Comparison of ENCODE assay signal across 8 mouse cellular contexts in genomic region chr8:121934506-121934905, GRCm38 (mm10). TPM values are rescaled to one million over a fixed set of nuclear protein-coding genes. Genes with fewer than 3 reads are reported as not detected.
DNase-seq lines count a peak whose midpoint lies in the region; ATAC-seq and TF ChIP-seq lines count a peak whose summit lies in the region.
"Had no signal": no experiment of that assay in that cellular context is flagged by ENCODE, and none has a peak within 500 bp of the region (broad histone marks: within the 10 kb centered on the region; RNA-seq: fewer than 3 reads in every experiment).

No protein-coding gene starts in this region.

- H3K27ac ChIP-seq in layer of hippocampus, adult 2 months = peak overlapping the region; percentile 77
- H3K27ac ChIP-seq in hindbrain, embryonic 14.5 days = peak overlapping the region; percentile 85
- H3K27ac ChIP-seq in midbrain, embryonic 10.5 days (replicated peaks) = peak overlapping the region; percentile 34
- no peak overlapping the region for H3K27ac ChIP-seq in intestine, embryonic 16.5 days (ENCODE audit: low read length)
- H3K27ac ChIP-seq: embryonic facial prominence, embryonic 15.5 days had no signal

- H3K9me3 ChIP-seq in hindbrain, embryonic 14.5 days (ENCODE audit: control insufficient read depth, low read length) = no peaks in the 10 kb centered on the region
- H3K9me3 ChIP-seq in midbrain, embryonic 10.5 days (replicated peaks) = no peaks in the 10 kb centered on the region
- H3K9me3 ChIP-seq in intestine, embryonic 16.5 days (ENCODE audit: control insufficient read depth, low read length) = no peaks in the 10 kb centered on the region
- H3K9me3 ChIP-seq: embryonic facial prominence, embryonic 15.5 days had no signal

- 39% methylated on average over 4 of the region's 4 CpGs for WGBS in hindbrain, embryonic 14.5 days
- 41% methylated on average over 4 of the region's 4 CpGs for WGBS in midbrain, embryonic 10.5 days
- WGBS in intestine, embryonic 16.5 days = 40% methylated on average over 4 of the region's 4 CpGs

- H3K4me1 ChIP-seq in hindbrain, embryonic 14.5 days (replicated peaks; ENCODE audit: control insufficient read depth, insufficient read depth, low read length) = peaks cover 22% of the 10 kb centered on the region
- H3K4me1 ChIP-seq in midbrain, embryonic 10.5 days = peaks cover 22% of the 10 kb centered on the region
- no peaks in the 10 kb centered on the region for H3K4me1 ChIP-seq in intestine, embryonic 16.5 days (ENCODE audit: control insufficient read depth, insufficient read depth, low read length)

- TF ChIP-seq CTCF in layer of hippocampus, adult 2 months (conservative IDR thresholded peaks at IDR 0.05) = peak; percentile 75

- H3K36me3 ChIP-seq in hindbrain, embryonic 14.5 days (replicated peaks; ENCODE audit: control insufficient read depth, insufficient read depth) = no peaks in the 10 kb centered on the region
- no peaks in the 10 kb centered on the region for H3K36me3 ChIP-seq in midbrain, embryonic 10.5 days
- no peaks in the 10 kb centered on the region for H3K36me3 ChIP-seq in intestine, embryonic 16.5 days (ENCODE audit: control insufficient read depth, insufficient read depth, low read length)
- H3K36me3 ChIP-seq: embryonic facial prominence, embryonic 15.5 days had no signal

- H3K4me2 ChIP-seq in hindbrain, embryonic 14.5 days (replicated peaks) = no peak overlapping the region
- no peak overlapping the region for H3K4me2 ChIP-seq in intestine, embryonic 16.5 days (ENCODE audit: low read depth, low read length)
- H3K4me2 ChIP-seq: embryonic facial prominence, embryonic 15.5 days had no signal

- H3K9ac ChIP-seq in hindbrain, embryonic 14.5 days = no peak overlapping the region
- no peak overlapping the region for H3K9ac ChIP-seq in intestine, embryonic 16.5 days (ENCODE audit: low read depth, low read length)
- H3K9ac ChIP-seq: embryonic facial prominence, embryonic 15.5 days had no signal

- peak; percentile 78 for ATAC-seq in common myeloid progenitor, adult 5-6 weeks (replicated peaks; ENCODE audit: low read depth, poor library complexity, severe bottlenecking)
- no peak for ATAC-seq in hindbrain, embryonic 14.5 days (ENCODE audit: low FRiP score)
- ATAC-seq in intestine, embryonic 16.5 days = no peak

- H3K27me3 ChIP-seq in hindbrain, embryonic 14.5 days (ENCODE audit: control insufficient read depth, insufficient read depth, low read length) = no peaks in the 10 kb centered on the region
- no peaks in the 10 kb centered on the region for H3K27me3 ChIP-seq in midbrain, embryonic 10.5 days (ENCODE audit: low read depth, poor library complexity, severe bottlenecking)
- H3K27me3 ChIP-seq in intestine, embryonic 16.5 days (replicated peaks; ENCODE audit: control insufficient read depth, insufficient read depth, low read length) = no peaks in the 10 kb centered on the region
- H3K27me3 ChIP-seq: embryonic facial prominence, embryonic 15.5 days had no signal

- no peak for DNase-seq in layer of hippocampus, adult 2 months (ENCODE audit: low spot score in 2 of 2)
- DNase-seq in layer of hippocampus, postnatal 14 days (ENCODE audit: low spot score in 2 of 2) = no peak
- DNase-seq in NIH3T3 (ENCODE audit: low read depth) = peak; percentile 71
- peak; percentile 58 for DNase-seq in hindbrain, embryonic 14.5 days (ENCODE audit: low spot score)
- DNase-seq in midbrain, embryonic 10.5 days (ENCODE audit: low spot score) = peak; percentile 49

- H3K4me3 ChIP-seq in layer of hippocampus, adult 2 months = no peak overlapping the region
- H3K4me3 ChIP-seq in hindbrain, embryonic 14.5 days (replicated peaks; ENCODE audit: low read length) = no peak overlapping the region
- no peak overlapping the region; the same call in 1 of the 2 replicates for H3K4me3 ChIP-seq in midbrain, embryonic 10.5 days
- no peak overlapping the region for H3K4me3 ChIP-seq in intestine, embryonic 16.5 days (ENCODE audit: low read length)
- H3K4me3 ChIP-seq: embryonic facial prominence, embryonic 15.5 days had no signal

RNA-seq across cellular contexts. Expression of gene Car5a, which starts 10.2 kb away (rescaled TPM):
- not detected for total RNA-seq in layer of hippocampus, adult 2 months (2021)
- not detected for total RNA-seq in layer of hippocampus, postnatal 14 days (2021)
- total RNA-seq in common myeloid progenitor, adult 5-6 weeks (2017) = not detected in 2 replicates
- not detected in 2 replicates for polyA plus RNA-seq in hindbrain, embryonic 14.5 days (2014; fragmentation: Nextera tagmentation; extraction: Ambion mirVana)
- polyA plus RNA-seq in midbrain, embryonic 10.5 days (2016; fragmentation: Nextera tagmentation; extraction: Ambion mirVana) = 0.27 and 0.30 TPM in 2 replicates
- polyA plus RNA-seq in intestine, embryonic 16.5 days (2015; fragmentation: Nextera tagmentation; extraction: Ambion mirVana) = 0.31 and 0.70 TPM in 2 replicates

RNA-seq across cellular contexts. Expression of gene Banp, which starts 15.0 kb away (rescaled TPM):
- 10 to 100 TPM; 32.7 to 61.0 TPM for total RNA-seq in layer of hippocampus, adult 2 months (2021)
- 10 to 100 TPM; 27.1 to 43.0 TPM for total RNA-seq in layer of hippocampus, postnatal 14 days (2021)
- 13.4 and 25.0 TPM in 2 replicates for total RNA-seq in common myeloid progenitor, adult 5-6 weeks (2017)
- 37.8 and 50.5 TPM in 2 replicates for polyA plus RNA-seq in hindbrain, embryonic 14.5 days (2014; fragmentation: Nextera tagmentation; extraction: Ambion mirVana)
- 53.2 and 64.6 TPM in 2 replicates for polyA plus RNA-seq in midbrain, embryonic 10.5 days (2016; fragmentation: Nextera tagmentation; extraction: Ambion mirVana)
- 36.3 and 36.6 TPM in 2 replicates for polyA plus RNA-seq in intestine, embryonic 16.5 days (2015; fragmentation: Nextera tagmentation; extraction: Ambion mirVana)

RNA-seq across cellular contexts. Expression of gene Slc7a5, which starts 27.0 kb away (rescaled TPM):
- 10 to 100 TPM; 66.5 to 68.7 TPM for total RNA-seq in layer of hippocampus, adult 2 months (2021)
- 100 to 1,000 TPM; 133 to 140 TPM for total RNA-seq in layer of hippocampus, postnatal 14 days (2021)
- 27.6 and 44.5 TPM in 2 replicates for total RNA-seq in common myeloid progenitor, adult 5-6 weeks (2017)
- polyA plus RNA-seq in hindbrain, embryonic 14.5 days (2014; fragmentation: Nextera tagmentation; extraction: Ambion mirVana) = 57.3 and 65.0 TPM in 2 replicates
- 29.3 and 32.7 TPM in 2 replicates for polyA plus RNA-seq in midbrain, embryonic 10.5 days (2016; fragmentation: Nextera tagmentation; extraction: Ambion mirVana)
- 11.6 and 12.5 TPM in 2 replicates for polyA plus RNA-seq in intestine, embryonic 16.5 days (2015; fragmentation: Nextera tagmentation; extraction: Ambion mirVana)

Comparison
In these comparisons a context has a peak if more than half of its experiments do, and no peak if none do; other contexts are left out.
1. DNase-seq: peak in NIH3T3 (single experiment), hindbrain, embryonic 14.5 days (single experiment) and midbrain, embryonic 10.5 days (single experiment); none in layer of hippocampus, adult 2 months (0 of 2) and layer of hippocampus, postnatal 14 days (0 of 2).